15 mouse cellular contexts compared by ENCODE assay signal in the genomic region with DNA sequence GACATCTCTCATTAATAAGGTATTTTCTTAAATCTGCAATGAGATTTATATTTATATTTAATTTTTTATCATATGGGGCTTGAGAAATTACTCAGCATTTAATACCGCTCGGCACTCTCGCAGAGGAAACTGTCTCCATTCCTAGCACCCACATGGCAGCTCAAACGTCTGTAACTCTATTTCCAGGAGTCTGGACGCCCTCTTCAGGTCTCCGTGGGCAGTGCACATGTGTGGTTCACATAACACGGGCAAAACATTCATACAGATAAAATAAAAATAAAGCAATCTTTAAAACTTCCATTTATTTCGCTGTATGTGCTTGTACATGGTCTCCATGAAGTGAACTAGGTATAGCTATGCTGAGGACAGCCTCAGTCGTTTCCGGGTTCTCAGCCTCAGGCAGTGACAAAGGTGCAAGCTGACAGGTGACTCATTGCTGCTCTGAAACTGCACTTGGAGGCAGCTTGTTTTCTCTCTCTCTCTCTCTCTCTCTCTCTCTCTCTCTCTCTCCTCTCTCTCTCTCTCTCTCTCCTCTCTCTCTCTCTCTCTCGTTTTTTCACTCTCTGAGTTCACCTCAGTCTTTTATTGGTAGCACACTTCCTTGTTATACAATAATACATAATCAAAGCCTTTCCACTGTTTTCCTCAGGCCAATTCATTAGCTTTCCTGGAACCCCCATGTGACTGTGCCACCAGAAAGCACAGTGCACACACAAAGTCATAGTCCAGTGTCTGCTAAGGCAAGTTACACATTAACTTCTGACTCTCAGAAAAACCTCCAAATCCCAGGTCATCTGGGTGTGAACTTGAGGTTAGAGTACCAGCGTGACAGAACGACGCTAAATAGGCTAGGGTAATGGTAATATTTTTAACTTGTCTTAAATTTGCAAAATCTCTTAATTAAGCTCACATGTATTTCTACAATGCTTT. TPM values are rescaled to one million over a fixed set of nuclear protein-coding genes. Genes with fewer than 3 reads are reported as not detected.
A peak's percentile ranks its signal among the peaks of the same experiment; 100 is the strongest.
DNase-seq lines count a peak whose midpoint lies in the region; ATAC-seq and TF ChIP-seq lines count a peak whose summit lies in the region.
"Had no signal": no experiment of that assay in that cellular context is flagged by ENCODE, and none has a peak within 500 bp of the region (broad histone marks: within the 10 kb centered on the region; RNA-seq: fewer than 3 reads in every experiment).

No protein-coding gene starts in this region.

- H3K9me3 ChIP-seq in intestine, embryonic 14.5 days (ENCODE audit: control insufficient read depth, low read length): no peaks in the 10 kb centered on the region
- no peaks in the 10 kb centered on the region for H3K9me3 ChIP-seq in liver, postnatal 0 days (ENCODE audit: low read length)
- H3K9me3 ChIP-seq in midbrain, postnatal 0 days (ENCODE audit: low read length): no peaks in the 10 kb centered on the region
- H3K9me3 ChIP-seq: limb, embryonic 10.5 days; midbrain, embryonic 10.5 days had no signal

- WGBS in intestine, embryonic 14.5 days: 74% methylated on average over 14 of the region's 14 CpGs
- WGBS in liver, postnatal 0 days (ENCODE audit: insufficient replicate concordance): 78% methylated on average over 14 of the region's 14 CpGs
- WGBS in midbrain, postnatal 0 days: 90% methylated on average over 14 of the region's 14 CpGs

- H3K4me2 ChIP-seq in intestine, embryonic 14.5 days (ENCODE audit: low read length): no peak overlapping the region
- no peak overlapping the region for H3K4me2 ChIP-seq in liver, postnatal 0 days (ENCODE audit: low read depth, low read length)
- H3K4me2 ChIP-seq in midbrain, postnatal 0 days (ENCODE audit: low read depth, low read length, poor library complexity, severe bottlenecking): no peak overlapping the region
- H3K4me2 ChIP-seq: hindbrain, embryonic 14.5 days had no signal

- no peak overlapping the region for H3K9ac ChIP-seq in intestine, embryonic 14.5 days (ENCODE audit: low read length)
- H3K9ac ChIP-seq in liver, postnatal 0 days (replicated peaks): no peak overlapping the region
- H3K9ac ChIP-seq in midbrain, postnatal 0 days (replicated peaks; ENCODE audit: low read length, poor library complexity, severe bottlenecking): no peak overlapping the region
- H3K9ac ChIP-seq: forebrain, postnatal 0 days; hindbrain, embryonic 14.5 days had no signal

- peak overlapping the region; percentile 62 for H3K27ac ChIP-seq in intestine, embryonic 14.5 days (ENCODE audit: low read depth)
- peak overlapping the region; percentile 64 for H3K27ac ChIP-seq in liver, postnatal 0 days (ENCODE audit: low read depth)
- H3K27ac ChIP-seq in midbrain, postnatal 0 days (ENCODE audit: low read depth, low read length): no peak overlapping the region
- H3K27ac ChIP-seq: hindbrain, embryonic 14.5 days; limb, embryonic 10.5 days; midbrain, embryonic 10.5 days had no signal

- ATAC-seq in intestine, embryonic 14.5 days (replicated peaks; ENCODE audit: low FRiP score, low TSS enrichment, low read depth): peak; percentile 93
- ATAC-seq in liver, postnatal 0 days: peak; percentile 97
- no peak for ATAC-seq in frontal cortex, adult (ENCODE audit: low TSS enrichment)
- ATAC-seq in midbrain, postnatal 0 days (ENCODE audit: low FRiP score): no peak
- ATAC-seq: CD4-positive, CD25-positive, alpha-beta regulatory T cell, adult 4 months; forebrain, postnatal 0 days had no signal

- H3K4me3 ChIP-seq in intestine, embryonic 14.5 days (ENCODE audit: low read depth, low read length): no peak overlapping the region
- no peak overlapping the region for H3K4me3 ChIP-seq in liver, postnatal 0 days (ENCODE audit: low read depth, low read length)
- H3K4me3 ChIP-seq in midbrain, postnatal 0 days (ENCODE audit: low read depth, low read length): no peak overlapping the region
- H3K4me3 ChIP-seq: limb, embryonic 10.5 days; midbrain, embryonic 10.5 days had no signal

- H3K4me1 ChIP-seq in intestine, embryonic 14.5 days (replicated peaks; ENCODE audit: control insufficient read depth, insufficient read depth, low read length): 0 out of 2 replicates have a peak, but pooled peaks cover 3% of the 10 kb centered on the region
- H3K4me1 ChIP-seq in liver, postnatal 0 days (ENCODE audit: insufficient read depth): no peaks in the 10 kb centered on the region; the same call in 1 of the 2 replicates
- no peaks in the 10 kb centered on the region for H3K4me1 ChIP-seq in midbrain, postnatal 0 days (ENCODE audit: insufficient read depth, low read length)
- H3K4me1 ChIP-seq: midbrain, embryonic 10.5 days had no signal

- no peak for TF ChIP-seq EP300 in liver, postnatal 0 days (IDR thresholded peaks at IDR 0.05; ENCODE audit: low read depth)

- 0 out of 2 replicates have a peak, but pooled peaks cover 7% of the 10 kb centered on the region for H3K36me3 ChIP-seq in intestine, embryonic 14.5 days (ENCODE audit: control insufficient read depth, insufficient read depth, low read length)
- H3K36me3 ChIP-seq in liver, postnatal 0 days (replicated peaks; ENCODE audit: insufficient read depth, low read length): no peaks in the 10 kb centered on the region; the same call in none of the 2 replicates
- peaks cover 30% of the 10 kb centered on the region for H3K36me3 ChIP-seq in midbrain, postnatal 0 days (ENCODE audit: insufficient read depth, low read length)

- H3K27me3 ChIP-seq in intestine, embryonic 14.5 days (replicated peaks; ENCODE audit: control insufficient read depth, insufficient read depth, low read length): no peaks in the 10 kb centered on the region
- no peaks in the 10 kb centered on the region for H3K27me3 ChIP-seq in liver, postnatal 0 days (ENCODE audit: insufficient read depth, low read length)
- no peaks in the 10 kb centered on the region for H3K27me3 ChIP-seq in midbrain, postnatal 0 days (ENCODE audit: insufficient read depth, low read length)

- peak; percentile 15 for DNase-seq in ES-CJ7 (ENCODE audit: low read depth, low spot score)
- DNase-seq in intestine, embryonic 14.5 days (ENCODE audit: low spot score): peak; percentile 52
- DNase-seq in kidney, postnatal 10 days: peak; percentile 27
- peak; percentile 24 for DNase-seq in liver, postnatal 0 days
- no peak for DNase-seq in layer of hippocampus, postnatal 25 days (ENCODE audit: extremely low spot score in 1 of 2, low spot score in 1 of 2)
- DNase-seq in midbrain, postnatal 0 days (ENCODE audit: low spot score): no peak
- DNase-seq: adrenal gland, postnatal 36 days; forebrain, postnatal 0 days; lung, postnatal 10 days; thymus, postnatal 14 days had no signal

- peak; percentile 43 for TF ChIP-seq CTCF in liver, postnatal 0 days (IDR thresholded peaks at IDR 0.05; ENCODE audit: low read depth)
- no peak for TF ChIP-seq CTCF in midbrain, postnatal 0 days (IDR thresholded peaks at IDR 0.05)

RNA-seq across cellular contexts. Expression of a gene that starts 31.9 kb away (rescaled TPM):
- 17.7 and 18.7 TPM in 2 replicates for polyA plus RNA-seq in intestine, embryonic 14.5 days (2014; fragmentation: Nextera tagmentation; extraction: Ambion mirVana)
- 16.1 and 16.9 TPM in 2 replicates for polyA plus RNA-seq in liver, postnatal 0 days (2015; fragmentation: Nextera tagmentation; extraction: Ambion mirVana)
- 10 to 100 TPM; 12.7 to 14.1 TPM for total RNA-seq in layer of hippocampus, postnatal 25 days (2021)
- 20.3 and 20.4 TPM in 2 replicates for total RNA-seq in midbrain, postnatal 0 days (2014; rRNA removed)
- 52.6 and 52.9 TPM in 2 replicates for polyA plus RNA-seq in midbrain, postnatal 0 days (2015; fragmentation: Nextera tagmentation; extraction: Ambion mirVana)

RNA-seq across cellular contexts. Expression of a gene that starts 31.9 kb away (rescaled TPM):
- 194 and 198 TPM in 2 replicates for polyA plus RNA-seq in intestine, embryonic 14.5 days (2014; fragmentation: Nextera tagmentation; extraction: Ambion mirVana)
- polyA plus RNA-seq in liver, postnatal 0 days (2015; fragmentation: Nextera tagmentation; extraction: Ambion mirVana): 164 and 171 TPM in 2 replicates
- total RNA-seq in layer of hippocampus, postnatal 25 days (2021): 10 to 100 TPM; 56.4 to 57.9 TPM
- total RNA-seq in midbrain, postnatal 0 days (2014; rRNA removed): 24.3 and 38.3 TPM in 2 replicates
- 106 and 113 TPM in 2 replicates for polyA plus RNA-seq in midbrain, postnatal 0 days (2015; fragmentation: Nextera tagmentation; extraction: Ambion mirVana)

RNA-seq across cellular contexts. Expression of a gene that starts 59.2 kb away (rescaled TPM):
- 0.89 and 2.3 TPM in 2 replicates for polyA plus RNA-seq in intestine, embryonic 14.5 days (2014; fragmentation: Nextera tagmentation; extraction: Ambion mirVana)
- not detected in 2 replicates for polyA plus RNA-seq in liver, postnatal 0 days (2015; fragmentation: Nextera tagmentation; extraction: Ambion mirVana)
- 1 to 10 TPM; 3.4 to 4.6 TPM for total RNA-seq in layer of hippocampus, postnatal 25 days (2021)
- 0.33 and 2.5 TPM in 2 replicates for total RNA-seq in midbrain, postnatal 0 days (2014; rRNA removed)
- polyA plus RNA-seq in midbrain, postnatal 0 days (2015; fragmentation: Nextera tagmentation; extraction: Ambion mirVana): 0.41 and 0.43 TPM in 2 replicates
- polyA plus RNA-seq: CD4-positive, CD25-positive, alpha-beta regulatory T cell, adult 4 months had no signal

Comparison
In these comparisons a context has a peak if more than half of its experiments do, and no peak if none do; other contexts are left out.
1. DNase-seq: peak in ES-CJ7 (single experiment), intestine, embryonic 14.5 days (single experiment), kidney, postnatal 10 days (single experiment) and liver, postnatal 0 days (single experiment); none in layer of hippocampus, postnatal 25 days (0 of 2) and midbrain, postnatal 0 days (single experiment).
2. ATAC-seq: peak in intestine, embryonic 14.5 days (single experiment) and liver, postnatal 0 days (single experiment); none in frontal cortex, adult (single experiment) and midbrain, postnatal 0 days (single experiment).